Mouse (Mus musculus) lung, embryonic 16.5 days (tissue): ENCODE measurements around the gene Iqca. TPM values are rescaled to one million over a fixed set of nuclear protein-coding genes. Genes with fewer than 3 reads are reported as not detected.

Experiments used
- ATAC-seq: fragments of 200-750 bp; cut with Nextera tagmentation; 2 replicates; pipeline ENCODE4 v1.8.0; 2017; ENCODE audit warnings: low read depth, mild to moderate bottlenecking, moderate library complexity
- H3K27ac ChIP-seq: fragments of 300-500 bp; sonication (generic); 2 replicates; pipeline ENCODE4 v1.5.1; 2014; ENCODE audit warnings: mild to moderate bottlenecking, control low read depth, low read length
- H3K27me3 ChIP-seq: fragments of 300-500 bp; sonication (generic); 2 replicates; pipeline ENCODE4 v1.6.1; 2014; ENCODE audit warnings: low read depth, low read length, mixed read lengths; ENCODE audit not compliant: control insufficient read depth, insufficient read depth
- H3K36me3 ChIP-seq: fragments of 300-500 bp; sonication (generic); 2 replicates; pipeline ENCODE4 v1.6.1; 2014; ENCODE audit warnings: low read length; ENCODE audit not compliant: control insufficient read depth, insufficient read depth
- H3K4me1 ChIP-seq: fragments of 300-500 bp; sonication (generic); replicated peaks from 2 replicates; pipeline ENCODE4 v1.6.1; 2014; ENCODE audit warnings: low read length, mixed read lengths; ENCODE audit not compliant: control insufficient read depth, insufficient read depth
- H3K4me2 ChIP-seq: fragments of 300-500 bp; sonication (generic); 2 replicates; pipeline ENCODE4 v1.6.1; 2014; ENCODE audit warnings: low read depth, low read length, control low read depth
- H3K4me3 ChIP-seq: fragments of 300-500 bp; sonication (generic); 2 replicates; pipeline ENCODE4 v1.5.1; 2014; ENCODE audit warnings: mild to moderate bottlenecking, low read length, control low read depth
- H3K9ac ChIP-seq: fragments of 300-500 bp; sonication (generic); 2 replicates; pipeline ENCODE4 v1.6.1; 2014; ENCODE audit warnings: low read length, control low read depth
- H3K9me3 ChIP-seq: fragments of 300-500 bp; sonication (generic); 2 replicates; pipeline ENCODE4 v1.6.1; 2016; ENCODE audit warnings: low read length; ENCODE audit not compliant: control insufficient read depth
- WGBS: fragments of 180-500 bp; shearing (Covaris S2); extraction: QIAGEN DNeasy Blood & Tissue Kit; methylation state at CpG from one replicate; pipeline ENCODE4 v1.1.7; 2014; 5-methylcytosine and 5-hydroxymethylcytosine counted together
- polyA plus RNA-seq: library from polyadenylated mRNA; unstranded; fragments of >200 nt; fragmentation: Nextera tagmentation; extraction: Ambion mirVana; gene quantifications from 2 replicates; pipeline ENCODE4 v1.2.1, GENCODE M21; 2015

Gene Iqca
- polyA plus RNA-seq, 1 experiment from 2014 or later, result 2.1 TPM

GRCm38 (mm10) chr1:90161623-90162022 is 8.4 kb upstream of the Iqca start:
- no peaks in the 10 kb centered on the region for H3K9me3 ChIP-seq
- WGBS, result 62% methylated on average over 6 of the region's 6 CpGs
- no peaks in the 10 kb centered on the region; the same call in 1 of the 2 replicates for H3K27me3 ChIP-seq
- ATAC-seq, result no peak
- H3K4me1 ChIP-seq, result 0 out of 2 replicates have a peak, but pooled peaks cover 2% of the 10 kb centered on the region
- no peak overlapping the region for H3K4me3 ChIP-seq
- H3K4me2 ChIP-seq, result no peak overlapping the region
- H3K27ac ChIP-seq, result no peak overlapping the region
- H3K36me3 ChIP-seq, result no peaks in the 10 kb centered on the region
- H3K9ac ChIP-seq, result no peak overlapping the region

- no peak overlapping the region for H3K4me3 ChIP-seq
- no peaks in the 10 kb centered on the region for H3K36me3 ChIP-seq
- no peak overlapping the region for H3K4me2 ChIP-seq
- H3K27me3 ChIP-seq, result no peaks in the 10 kb centered on the region; the same call in 1 of the 2 replicates
- H3K9me3 ChIP-seq, result no peaks in the 10 kb centered on the region
- H3K27ac ChIP-seq, result no peak overlapping the region
- ATAC-seq, result no peak
- no peak overlapping the region for H3K9ac ChIP-seq
- WGBS, result 36% methylated on average over 13 of the region's 13 CpGs
- 0 out of 2 replicates have a peak, but pooled peaks cover 2% of the 10 kb centered on the region for H3K4me1 ChIP-seq
Measured at GRCm38 (mm10) chr1:90159927-90160326, 6.7 kb upstream of the Iqca start.

- Histone ChIP-seq H3K4me2 (no peak overlapping the region), H3K9ac (no peak overlapping the region), H3K27me3 (peaks cover 4% of the 10 kb centered on the region; the same call in 1 of the 2 replicates), H3K36me3 (no peaks in the 10 kb centered on the region), H3K27ac (no peak overlapping the region), H3K4me3 (no peak overlapping the region), H3K4me1 (peaks cover 6% of the 10 kb centered on the region), H3K9me3 (no peaks in the 10 kb centered on the region)
- no peak for ATAC-seq
- WGBS, result 37% methylated on average over 7 of the region's 7 CpGs
Measured at GRCm38 (mm10) chr1:90156589-90156988, 3.4 kb upstream of the Iqca start.

- H3K27ac ChIP-seq, result no peak overlapping the region
- H3K4me1 ChIP-seq, result peaks cover 6% of the 10 kb centered on the region
- H3K9me3 ChIP-seq, result no peaks in the 10 kb centered on the region
- no peak overlapping the region for H3K9ac ChIP-seq
- 14% methylated on average over 6 of the region's 6 CpGs for WGBS
- H3K27me3 ChIP-seq, result peaks cover 4% of the 10 kb centered on the region; the same call in 1 of the 2 replicates
- no peaks in the 10 kb centered on the region for H3K36me3 ChIP-seq
- no peak for ATAC-seq
- no peak overlapping the region for H3K4me3 ChIP-seq
- peak overlapping the region; percentile 31 for H3K4me2 ChIP-seq
Measured at GRCm38 (mm10) chr1:90153787-90154186, 586 bp upstream of the Iqca start.

GRCm38 (mm10) chr1:90139729-90140128 is 13.5 kb downstream of the Iqca start:
- Histone ChIP-seq H3K4me2 (no peak overlapping the region), H3K27ac (no peak overlapping the region), H3K9me3 (no peaks in the 10 kb centered on the region), H3K4me3 (no peak overlapping the region), H3K36me3 (no peaks in the 10 kb centered on the region), H3K27me3 (no peaks in the 10 kb centered on the region; the same call in 1 of the 2 replicates), H3K4me1 (no peaks in the 10 kb centered on the region), H3K9ac (no peak overlapping the region)
- WGBS, result 45% methylated on average over 8 of the region's 8 CpGs
- peak; percentile 38; the same call in 1 of the 2 replicates for ATAC-seq

- 67% methylated on average over 11 of the region's 11 CpGs for WGBS
- H3K9me3 ChIP-seq, result no peaks in the 10 kb centered on the region
- no peaks in the 10 kb centered on the region for H3K36me3 ChIP-seq
- no peaks in the 10 kb centered on the region for H3K27me3 ChIP-seq
- no peak for ATAC-seq
- H3K4me3 ChIP-seq, result no peak overlapping the region
- H3K9ac ChIP-seq, result no peak overlapping the region
- no peak overlapping the region for H3K4me2 ChIP-seq
- no peaks in the 10 kb centered on the region for H3K4me1 ChIP-seq
- H3K27ac ChIP-seq, result no peak overlapping the region
Measured at GRCm38 (mm10) chr1:90132402-90132801, 20.8 kb downstream of the Iqca start.

- no peaks in the 10 kb centered on the region for H3K9me3 ChIP-seq
- no peak overlapping the region for H3K27ac ChIP-seq
- no peak overlapping the region for H3K4me2 ChIP-seq
- H3K36me3 ChIP-seq, result no peaks in the 10 kb centered on the region
- H3K9ac ChIP-seq, result no peak overlapping the region
- no peaks in the 10 kb centered on the region; the same call in 1 of the 2 replicates for H3K27me3 ChIP-seq
- H3K4me3 ChIP-seq, result no peak overlapping the region
- ATAC-seq, result no peak
- 80% methylated on average over 7 of the region's 7 CpGs for WGBS
- no peaks in the 10 kb centered on the region for H3K4me1 ChIP-seq
Measured at GRCm38 (mm10) chr1:90131982-90132381, 21.2 kb downstream of the Iqca start.

- Histone ChIP-seq H3K4me1 (no peaks in the 10 kb centered on the region), H3K27ac (no peak overlapping the region), H3K27me3 (peaks cover 2% of the 10 kb centered on the region; the same call in 1 of the 2 replicates), H3K36me3 (no peaks in the 10 kb centered on the region), H3K9ac (no peak overlapping the region), H3K9me3 (no peaks in the 10 kb centered on the region), H3K4me3 (no peak overlapping the region), H3K4me2 (no peak overlapping the region)
- WGBS, result 93% methylated on average over 12 of the region's 12 CpGs
- no peak for ATAC-seq
Measured at GRCm38 (mm10) chr1:90124561-90124960, 28.6 kb downstream of the Iqca start.

- Histone ChIP-seq H3K4me1 (no peaks in the 10 kb centered on the region), H3K4me2 (no peak overlapping the region), H3K27me3 (no peaks in the 10 kb centered on the region; the same call in 1 of the 2 replicates), H3K4me3 (no peak overlapping the region), H3K9me3 (no peaks in the 10 kb centered on the region), H3K36me3 (no peaks in the 10 kb centered on the region), H3K9ac (no peak overlapping the region), H3K27ac (no peak overlapping the region)
- WGBS, result 77% methylated on average over 6 of the region's 6 CpGs
- ATAC-seq, result no peak
Measured at GRCm38 (mm10) chr1:90120706-90121105, 32.5 kb downstream of the Iqca start.

- H3K36me3 ChIP-seq, result no peaks in the 10 kb centered on the region
- no peaks in the 10 kb centered on the region for H3K9me3 ChIP-seq
- 54% methylated on average over 12 of the region's 12 CpGs for WGBS
- no peak for ATAC-seq
- no peaks in the 10 kb centered on the region; the same call in 1 of the 2 replicates for H3K27me3 ChIP-seq
- H3K4me3 ChIP-seq, result no peak overlapping the region
- no peak overlapping the region for H3K9ac ChIP-seq
- H3K4me2 ChIP-seq, result no peak overlapping the region
- H3K4me1 ChIP-seq, result no peaks in the 10 kb centered on the region
- H3K27ac ChIP-seq, result no peak overlapping the region
Measured at GRCm38 (mm10) chr1:90119214-90119613, 34.0 kb downstream of the Iqca start.
